Mouse (Mus musculus) testis, adult 2 months (tissue): ENCODE measurements at regions not wholly inside any gene's neighbourhood (a gene's known extent, or its start where the extent isn't known, plus 50 kb on each side); places are given as distances from the start of the nearest gene placed in this dataset.

Experiments
- H3K27ac ChIP-seq: fragments of 200-500 bp; 2 replicates; pipeline ENCODE4 v1.5.1; 2012; ENCODE audit warnings: low read depth, low read length; ENCODE audit not compliant: control insufficient read depth, insufficient read depth
- H3K27me3 ChIP-seq: fragments of 200-500 bp; 2 replicates; pipeline ENCODE4 v1.6.1; 2012; ENCODE audit warnings: mild to moderate bottlenecking, low read length, moderate library complexity; ENCODE audit not compliant: control insufficient read depth, insufficient read depth
- H3K36me3 ChIP-seq: fragments of 200-500 bp; 2 replicates; pipeline ENCODE4 v1.6.1; 2012; ENCODE audit warnings: mild to moderate bottlenecking, low read length; ENCODE audit not compliant: control insufficient read depth, insufficient read depth
- H3K4me1 ChIP-seq: fragments of 200-500 bp; 2 replicates; pipeline ENCODE4 v1.6.1; 2012; ENCODE audit warnings: low read length; ENCODE audit not compliant: control insufficient read depth, insufficient read depth
- H3K4me3 ChIP-seq: fragments of 200-500 bp; 2 replicates; pipeline ENCODE4 v1.5.1; 2012; ENCODE audit warnings: low read depth, mild to moderate bottlenecking, low read length, moderate library complexity, mixed read lengths; ENCODE audit not compliant: control insufficient read depth
- CTCF ChIP-seq: fragments of 200-500 bp; IDR thresholded peaks from 2 replicates; pipeline ENCODE4 v1.5.1; 2012; ENCODE audit warnings: low read depth, mild to moderate bottlenecking, inconsistent platforms, low read length, moderate library complexity; ENCODE audit not compliant: control insufficient read depth, insufficient read depth, insufficient replicate concordance
- POLR2A ChIP-seq: fragments of 200-500 bp; IDR thresholded peaks from 2 replicates; pipeline ENCODE4 v1.6.1; 2012; ENCODE audit warnings: low read depth, mild to moderate bottlenecking, inconsistent platforms, low read length, moderate library complexity; ENCODE audit not compliant: control insufficient read depth

DNA sequence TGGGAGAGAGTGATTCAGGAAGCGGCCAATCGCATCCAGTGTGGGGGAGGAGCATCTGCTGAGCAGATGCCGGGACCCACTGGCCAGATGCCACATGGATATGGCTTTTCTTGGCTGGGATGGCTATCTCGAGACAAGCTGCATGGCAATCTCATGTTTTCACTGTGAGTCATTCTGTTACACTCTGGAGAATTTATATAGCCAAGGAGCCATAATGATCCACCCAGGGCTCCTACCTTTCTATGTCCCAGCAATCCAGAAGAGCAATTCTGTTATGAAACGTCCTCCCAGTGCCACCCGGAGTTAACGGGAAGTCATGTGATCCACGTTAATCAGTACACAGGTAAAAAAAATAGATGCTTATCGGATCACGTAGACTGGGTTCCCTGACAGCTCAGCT, 175.7 kb upstream of the Klf4 start:
- H3K27me3 ChIP-seq: no peaks in the 10 kb centered on the region
- no peak overlapping the region for H3K4me3 ChIP-seq
- TF ChIP-seq CTCF (no peak), POLR2A (no peak)
- no peaks in the 10 kb centered on the region for H3K4me1 ChIP-seq
- no peaks in the 10 kb centered on the region for H3K36me3 ChIP-seq
- no peak overlapping the region for H3K27ac ChIP-seq

DNA sequence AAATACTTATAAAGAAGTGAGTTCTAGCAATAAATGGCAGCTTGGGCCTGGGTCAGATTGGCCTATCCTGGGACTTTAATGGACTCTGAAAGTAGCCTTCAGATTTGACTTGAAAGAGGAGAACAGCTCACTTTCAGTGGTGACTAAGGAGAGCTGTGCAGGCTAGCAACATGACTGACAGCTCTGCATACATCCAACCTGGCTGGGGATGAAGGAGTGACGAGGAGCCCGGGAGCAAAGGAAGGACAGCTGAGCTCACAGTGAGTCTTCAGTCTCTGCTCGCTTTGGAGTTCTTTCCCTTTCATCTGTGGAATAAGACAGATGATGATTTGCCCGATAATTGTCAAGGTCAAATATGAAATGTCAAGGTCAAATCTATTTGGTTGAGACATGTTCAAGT, 172.7 kb upstream of the Klf4 start:
- H3K27ac ChIP-seq: no peak overlapping the region
- no peaks in the 10 kb centered on the region for H3K27me3 ChIP-seq
- H3K4me3 ChIP-seq: no peak overlapping the region
- H3K4me1 ChIP-seq: no peaks in the 10 kb centered on the region; the same call in 1 of the 2 replicates
- H3K36me3 ChIP-seq: no peaks in the 10 kb centered on the region
- TF ChIP-seq POLR2A: no peak
- TF ChIP-seq CTCF: no peak

DNA sequence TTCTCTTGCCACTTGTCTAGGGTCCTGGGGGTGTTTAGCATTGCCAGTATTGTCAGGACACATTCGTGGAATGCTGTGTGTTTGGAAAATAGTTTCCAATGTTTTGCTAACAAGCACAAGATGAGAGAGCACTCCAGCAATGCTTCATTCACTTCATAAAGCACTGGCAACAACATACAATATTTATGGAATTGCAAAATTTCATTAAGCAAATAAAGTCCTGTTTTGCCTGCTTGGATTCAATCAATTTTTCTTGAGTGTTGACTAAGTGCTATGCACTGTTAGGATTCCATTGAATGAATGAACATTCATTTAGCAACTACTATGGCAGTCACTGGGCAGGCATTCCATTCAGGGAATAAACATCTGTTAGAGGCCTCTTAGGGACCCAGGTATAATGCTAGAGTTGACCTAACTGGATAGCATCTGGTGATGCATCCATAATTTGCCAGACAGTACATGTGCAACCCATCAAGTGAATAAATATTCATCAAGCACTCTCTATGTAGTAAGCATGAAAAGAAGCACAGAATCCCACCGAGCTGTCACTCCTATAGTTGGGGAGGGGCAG, 171.2 kb upstream of the Klf4 start:
- no peaks in the 10 kb centered on the region for H3K27me3 ChIP-seq
- H3K4me1 ChIP-seq: no peaks in the 10 kb centered on the region; the same call in 1 of the 2 replicates
- H3K27ac ChIP-seq: no peak overlapping the region
- TF ChIP-seq POLR2A (no peak), CTCF (no peak)
- no peaks in the 10 kb centered on the region for H3K36me3 ChIP-seq
- no peak overlapping the region for H3K4me3 ChIP-seq

DNA sequence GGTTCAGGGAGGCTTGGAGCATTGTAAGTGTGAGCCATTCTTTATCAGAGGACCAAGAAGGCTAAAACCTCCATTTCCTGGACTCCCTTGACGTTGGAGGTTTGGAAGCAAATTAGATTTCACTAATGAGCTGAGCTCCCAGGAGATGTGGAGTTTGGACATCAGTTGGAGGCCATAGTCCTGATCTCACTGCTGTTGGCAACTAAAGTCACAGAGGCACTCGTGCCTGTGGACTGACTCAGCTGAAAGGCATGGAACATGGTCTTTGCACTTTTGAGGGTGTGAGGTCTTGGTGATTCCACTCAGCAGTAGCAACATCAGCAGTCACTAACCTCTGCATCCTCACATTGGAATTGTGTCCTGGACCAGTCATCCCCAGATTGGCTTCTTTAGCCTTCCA, 169.1 kb upstream of the Klf4 start:
- Histone ChIP-seq H3K4me1 (no peaks in the 10 kb centered on the region; the same call in 1 of the 2 replicates), H3K27ac (no peak overlapping the region), H3K36me3 (no peaks in the 10 kb centered on the region), H3K27me3 (no peaks in the 10 kb centered on the region), H3K4me3 (no peak overlapping the region)
- no peak for TF ChIP-seq CTCF
- no peak for TF ChIP-seq POLR2A

DNA sequence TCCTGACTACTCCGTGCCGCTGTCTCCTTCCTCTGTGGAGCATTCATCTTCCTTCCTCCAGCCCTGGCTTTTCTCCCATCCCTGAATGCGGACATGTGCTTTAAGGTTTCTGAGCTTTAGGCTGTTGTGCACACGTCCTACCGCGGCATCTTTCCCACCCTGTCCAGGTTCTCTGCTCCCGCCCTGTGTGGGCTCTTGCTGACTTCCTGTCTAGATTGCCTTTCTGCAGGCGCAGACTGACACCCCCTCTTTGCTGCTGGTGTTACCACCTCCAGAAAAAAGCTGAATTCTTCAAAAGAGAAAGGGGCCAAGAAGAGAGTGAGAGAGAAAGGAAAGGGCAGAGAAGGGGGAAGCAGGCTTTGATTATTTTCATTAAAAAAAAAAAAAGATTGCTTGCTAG, 167.7 kb upstream of the Klf4 start:
- no peaks in the 10 kb centered on the region; the same call in 1 of the 2 replicates for H3K4me1 ChIP-seq
- no peaks in the 10 kb centered on the region for H3K36me3 ChIP-seq
- H3K27me3 ChIP-seq: no peaks in the 10 kb centered on the region
- no peak overlapping the region for H3K4me3 ChIP-seq
- TF ChIP-seq POLR2A (no peak), CTCF (no peak)
- no peak overlapping the region for H3K27ac ChIP-seq

DNA sequence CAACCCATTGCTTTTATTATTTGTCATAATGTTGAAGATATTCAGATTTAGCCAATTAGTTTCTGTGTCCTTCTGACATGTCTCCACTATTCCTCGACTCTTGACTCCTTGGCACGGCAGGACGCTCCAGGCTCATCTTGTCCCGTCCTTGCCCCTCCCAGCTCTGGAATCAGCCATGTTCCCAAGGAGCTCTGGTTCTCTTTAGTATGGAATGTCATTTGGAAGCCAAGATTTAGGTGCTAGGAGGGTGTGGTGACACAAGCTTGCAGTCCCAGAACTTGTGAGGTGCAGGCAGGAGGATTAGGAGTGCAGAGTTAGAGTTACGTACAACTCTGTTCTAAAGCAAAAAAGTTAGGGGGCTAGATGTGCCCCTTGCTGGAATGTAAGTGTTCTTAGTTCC, 166.9 kb upstream of the Klf4 start:
- no peak for TF ChIP-seq POLR2A
- TF ChIP-seq CTCF: no peak
- no peak overlapping the region for H3K27ac ChIP-seq
- no peaks in the 10 kb centered on the region for H3K36me3 ChIP-seq
- H3K4me3 ChIP-seq: no peak overlapping the region
- no peaks in the 10 kb centered on the region; the same call in 1 of the 2 replicates for H3K4me1 ChIP-seq
- H3K27me3 ChIP-seq: no peaks in the 10 kb centered on the region

DNA sequence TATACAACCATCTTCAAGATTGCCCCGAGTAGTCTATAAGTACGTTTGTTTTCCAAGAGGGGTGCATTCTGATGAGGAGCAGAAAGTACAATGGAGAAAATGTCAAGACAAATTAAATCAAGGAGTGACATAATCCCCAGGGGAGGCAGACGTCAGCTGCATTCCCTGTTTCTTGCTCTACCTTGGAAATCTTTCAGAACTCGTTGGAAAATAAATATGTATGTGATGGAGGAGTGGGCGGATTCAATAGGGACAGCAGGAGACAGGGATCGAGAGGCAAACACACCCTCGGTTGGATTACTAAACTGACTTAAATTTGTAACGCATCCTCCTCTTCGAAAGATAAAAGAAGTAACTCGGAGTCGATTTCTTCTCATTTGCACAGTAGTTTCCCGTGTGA, 164.8 kb upstream of the Klf4 start:
- H3K36me3 ChIP-seq: no peaks in the 10 kb centered on the region
- H3K4me3 ChIP-seq: no peak overlapping the region
- H3K27me3 ChIP-seq: no peaks in the 10 kb centered on the region
- H3K4me1 ChIP-seq: no peaks in the 10 kb centered on the region; the same call in 1 of the 2 replicates
- TF ChIP-seq POLR2A (no peak), CTCF (no peak)
- H3K27ac ChIP-seq: no peak overlapping the region
